Mouse (Mus musculus) 416B (cell line): ENCODE results near the gene Prpf18.
"Not testable (repeated sequence)": the region's sequence is repeated elsewhere in the genome, so short reads cannot be mapped to it uniquely, and the experiment has no call there.

ENCODE experiments used
- DNase-seq: peaks from one replicate; pipeline ENCODE4 v3.0.0; 2011; ENCODE audit warnings: low read depth

The Prpf18 gene

DNA sequence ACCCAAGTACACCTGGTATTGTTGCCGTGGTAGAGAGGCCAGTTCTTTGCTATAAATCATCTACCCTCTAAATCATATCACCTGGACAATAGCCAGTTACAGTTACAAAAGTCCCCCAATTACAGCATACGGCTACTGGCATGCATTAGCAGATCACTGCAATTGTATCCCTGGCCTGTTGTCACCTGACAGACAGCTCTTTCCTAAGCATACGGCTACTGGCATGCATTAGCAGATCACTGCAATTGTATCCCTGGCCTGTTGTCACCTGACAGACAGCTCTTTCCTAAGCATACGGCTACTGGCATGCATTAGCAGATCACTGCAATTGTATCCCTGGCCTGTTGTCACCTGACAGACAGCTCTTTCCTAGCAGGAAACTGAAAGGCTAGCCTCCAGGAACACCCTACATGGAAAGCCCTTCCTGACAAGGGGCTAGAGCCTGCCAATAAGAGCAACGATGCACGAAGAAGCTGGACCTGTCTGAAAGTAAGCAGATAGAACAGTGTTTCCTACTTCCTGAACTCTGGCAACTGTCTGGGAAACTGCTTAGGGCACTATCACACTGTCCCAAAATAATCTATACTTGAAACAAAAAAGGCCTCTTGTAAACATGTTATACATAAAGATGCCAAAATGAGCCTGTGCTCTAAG lies 37.5 kb downstream of the Prpf18 start:
- not testable (repeated sequence) for DNase-seq

DNA sequence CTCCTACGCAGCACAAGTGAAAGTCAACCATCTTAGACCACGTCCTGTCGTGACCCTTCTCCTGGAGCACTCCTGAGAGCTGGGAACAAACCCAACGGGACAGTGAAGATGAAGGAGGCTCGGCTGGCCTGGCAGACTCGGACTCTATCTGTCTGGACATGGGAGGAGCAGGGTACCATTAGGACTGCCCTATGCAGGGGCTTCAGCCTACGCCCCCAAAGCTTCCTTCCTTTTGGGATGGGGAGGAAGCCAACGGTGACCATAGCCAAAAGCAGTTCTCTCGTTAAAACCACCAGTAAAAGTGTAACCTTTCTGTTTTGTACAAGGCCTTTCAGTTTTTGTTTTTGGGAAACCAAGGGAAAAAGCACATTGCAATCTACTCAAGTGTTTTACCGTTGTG lies 40.2 kb downstream of the Prpf18 start:
- DNase-seq = no peak

DNA sequence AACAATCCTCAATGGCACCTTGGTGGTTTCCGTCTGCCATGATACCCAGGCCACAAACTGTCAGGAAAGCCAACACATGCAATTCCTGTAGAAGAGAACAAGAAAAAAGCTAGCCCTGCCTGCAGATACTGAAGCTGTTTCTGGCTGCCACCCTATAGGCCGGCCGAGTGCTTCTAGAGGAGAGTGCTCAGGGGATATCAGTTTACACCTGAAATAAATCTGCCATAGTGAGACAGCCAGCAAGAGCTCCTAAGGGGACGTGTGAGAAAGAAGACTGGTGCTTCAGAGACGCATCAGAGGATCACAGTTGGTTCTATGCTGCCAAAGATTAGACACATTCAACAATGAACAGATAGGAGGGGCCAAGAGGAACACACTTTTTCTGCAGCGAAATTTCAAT lies 40.6 kb downstream of the Prpf18 start:
- DNase-seq = no peak

DNA sequence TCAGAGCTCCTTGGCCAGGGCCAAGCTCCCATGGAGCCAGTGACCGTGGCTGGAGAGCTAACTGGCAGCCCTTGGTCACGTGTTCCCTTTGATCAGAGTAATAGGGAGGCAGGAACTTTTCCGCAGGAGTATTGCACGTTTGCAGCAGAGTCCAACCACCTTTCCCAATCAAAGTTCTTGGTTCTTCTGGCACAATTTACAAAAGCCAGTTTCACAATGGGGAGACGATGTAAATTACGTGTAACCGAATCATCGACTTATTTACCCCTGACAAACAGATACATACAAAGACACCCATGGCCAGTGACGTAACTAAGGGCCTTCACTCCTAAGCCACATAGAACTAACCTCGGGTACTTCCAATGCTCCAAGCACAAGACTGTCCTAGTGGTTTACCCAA lies 42.5 kb downstream of the Prpf18 start:
- no peak for DNase-seq

DNA sequence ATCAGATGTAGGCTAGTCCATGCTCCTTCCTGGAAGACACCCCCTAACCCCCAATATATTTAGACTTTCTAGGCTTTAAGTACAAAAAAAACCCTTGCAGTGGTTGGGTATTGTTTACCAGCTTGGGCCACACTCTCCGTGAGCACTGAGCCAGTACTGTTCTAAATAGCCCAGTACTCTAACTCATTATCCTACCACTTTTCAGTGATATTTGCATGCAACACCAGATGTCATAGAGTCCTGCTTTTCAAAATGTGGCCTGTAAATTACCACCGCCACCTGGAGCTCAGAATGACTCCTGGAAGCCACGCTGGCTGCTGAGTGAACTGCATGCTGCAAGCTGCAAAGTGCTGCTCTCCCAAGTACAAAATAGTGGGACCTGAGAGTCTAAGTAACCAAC lies 43.7 kb downstream of the Prpf18 start:
- no peak for DNase-seq

DNA sequence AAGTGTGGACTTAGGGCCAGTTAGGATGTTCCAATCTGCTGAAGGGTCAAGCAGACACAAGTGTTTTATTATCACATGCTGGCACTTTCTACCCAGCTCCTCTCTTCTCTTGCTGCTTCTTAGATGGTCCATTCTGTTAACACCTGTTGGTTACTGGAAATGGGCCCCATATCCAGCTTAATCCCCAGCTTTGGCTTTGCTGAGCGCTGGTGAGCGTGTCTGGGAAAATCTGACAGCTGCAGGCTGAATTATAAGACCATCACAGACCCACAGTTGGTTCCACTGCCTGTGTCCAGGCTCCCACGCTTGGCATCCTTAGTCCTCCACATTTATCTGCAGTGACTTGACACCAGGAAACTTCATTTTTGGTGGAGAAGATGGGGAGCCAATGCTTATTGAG lies 45.4 kb downstream of the Prpf18 start:
- DNase-seq = no peak

DNA sequence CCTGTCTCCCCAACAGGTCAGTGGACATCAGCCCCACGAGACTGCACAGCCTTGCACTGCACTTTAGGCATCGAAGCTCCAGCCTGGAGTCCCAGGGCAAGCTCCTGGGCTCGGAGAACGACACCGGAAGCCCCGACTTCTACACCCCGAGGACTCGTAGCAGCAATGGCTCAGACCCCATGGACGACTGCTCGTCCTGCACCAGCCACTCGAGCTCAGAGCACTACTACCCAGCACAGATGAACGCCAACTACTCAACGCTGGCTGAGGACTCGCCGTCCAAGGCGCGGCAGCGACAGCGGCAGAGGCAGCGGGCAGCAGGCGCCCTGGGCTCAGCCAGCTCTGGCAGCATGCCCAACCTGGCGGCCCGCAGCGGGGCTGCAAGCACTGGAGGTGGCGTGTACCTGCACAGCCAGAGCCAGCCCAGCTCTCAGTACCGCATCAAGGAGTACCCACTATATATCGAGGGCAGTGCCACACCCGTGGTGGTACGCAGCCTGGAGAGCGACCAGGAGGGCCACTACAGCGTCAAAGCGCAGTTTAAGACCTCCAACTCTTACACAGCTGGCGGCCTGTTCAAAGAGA lies 48.5 kb downstream of the Prpf18 start:
- DNase-seq = no peak

DNA sequence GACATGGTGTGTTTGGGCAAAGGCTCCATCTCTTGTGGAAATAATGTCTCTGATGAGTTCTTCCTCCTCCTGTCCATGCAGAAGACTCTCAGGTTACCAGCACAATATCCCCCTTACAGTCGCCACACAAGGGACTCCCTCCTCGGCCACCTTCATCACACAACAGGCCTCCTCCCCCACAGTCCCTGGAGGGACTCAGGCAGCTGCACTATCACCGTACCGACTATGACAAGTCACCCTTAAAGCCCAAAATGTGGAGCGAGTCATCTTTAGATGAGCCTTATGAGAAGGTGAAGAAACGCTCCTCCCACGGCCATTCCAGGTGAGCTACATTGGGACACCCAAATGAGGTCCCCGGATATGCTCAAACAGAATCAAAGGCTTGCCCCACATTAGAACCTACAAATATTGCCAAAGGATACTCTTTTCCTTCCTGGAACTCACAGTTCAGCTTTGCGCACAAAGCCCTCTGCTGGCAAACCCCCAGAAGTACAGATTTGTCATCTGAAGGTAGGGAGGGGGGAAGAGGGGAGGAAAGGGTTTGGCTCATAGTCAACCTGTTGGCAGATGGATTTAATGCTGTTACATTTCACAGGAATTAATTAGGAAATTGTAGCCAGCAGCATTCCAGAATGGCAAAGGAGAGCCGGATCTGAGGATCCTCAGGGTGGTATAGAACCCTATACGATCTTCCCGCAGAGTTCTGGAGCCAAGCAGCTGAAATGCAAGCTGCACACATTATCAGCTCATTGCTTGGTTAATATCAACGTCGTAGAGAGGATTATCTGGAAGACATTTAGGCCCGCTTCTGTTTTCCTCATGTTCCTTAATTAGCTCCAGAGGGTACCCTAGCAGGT lies 50.7 kb downstream of the Prpf18 start:
- DNase-seq = peak; percentile 56

DNA sequence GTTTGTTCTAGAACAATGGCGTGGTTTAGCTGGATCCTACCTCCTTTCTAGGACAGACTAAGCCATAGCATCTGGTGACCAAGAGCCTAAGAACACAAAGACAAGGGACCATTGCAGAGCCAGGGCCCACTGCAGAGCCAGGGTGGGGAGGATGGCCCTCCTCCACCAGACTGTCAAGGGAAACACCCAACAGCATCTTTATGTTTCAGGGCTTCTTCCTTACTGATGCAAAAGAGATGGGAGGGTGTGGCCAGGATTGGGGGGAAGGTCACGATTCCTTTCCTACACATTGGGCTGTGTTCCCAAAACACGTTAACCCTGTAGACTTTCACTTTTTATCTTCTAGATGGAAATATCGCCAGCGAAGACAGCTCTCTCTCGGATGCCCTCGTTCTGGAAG lies 54.9 kb downstream of the Prpf18 start:
- no peak for DNase-seq

DNA sequence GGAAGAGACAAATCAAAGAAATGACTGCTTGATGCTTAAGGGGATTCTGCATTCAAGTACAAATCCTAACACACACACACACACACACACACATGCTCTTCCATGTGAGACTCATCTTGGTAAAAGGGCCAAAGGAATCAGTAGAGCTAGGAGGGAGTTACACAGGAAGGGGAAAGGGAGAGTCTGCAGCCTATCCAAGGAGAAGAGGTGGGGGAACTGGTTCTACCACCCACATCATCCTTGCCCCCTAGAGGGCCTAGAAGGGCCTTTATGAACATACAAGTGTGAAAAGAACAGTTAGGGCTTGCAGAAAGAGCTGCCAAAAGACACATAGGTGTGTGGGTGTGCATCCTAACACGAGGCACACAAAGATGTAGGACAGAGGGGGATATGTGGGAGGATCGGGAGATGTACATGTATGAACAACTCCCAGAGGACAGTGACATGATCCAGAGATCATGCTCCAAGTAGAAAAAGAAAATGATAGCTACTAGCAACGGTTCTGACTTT lies 58.0 kb downstream of the Prpf18 start:
- DNase-seq = peak; percentile 8

DNA sequence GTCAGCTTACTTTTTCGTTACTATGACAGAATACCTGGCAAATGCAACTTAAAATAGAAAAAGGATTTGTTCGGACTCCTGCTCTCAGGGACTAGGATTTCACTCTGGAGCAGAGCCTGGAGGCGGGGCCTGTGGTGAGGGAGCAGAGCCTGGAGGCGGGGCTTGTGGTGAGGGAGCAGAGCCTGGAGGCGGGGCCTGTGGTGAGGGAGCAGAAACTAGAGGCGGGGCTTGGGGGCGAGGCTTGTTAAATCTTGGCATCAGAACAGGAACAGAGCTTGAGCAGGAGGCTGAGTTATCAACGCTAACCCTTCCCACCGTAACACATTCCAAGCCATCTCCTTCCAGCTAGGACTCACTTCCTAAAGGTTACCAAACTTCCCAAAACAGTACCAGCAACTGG lies 58.5 kb downstream of the Prpf18 start:
- DNase-seq = peak; percentile 80

DNA sequence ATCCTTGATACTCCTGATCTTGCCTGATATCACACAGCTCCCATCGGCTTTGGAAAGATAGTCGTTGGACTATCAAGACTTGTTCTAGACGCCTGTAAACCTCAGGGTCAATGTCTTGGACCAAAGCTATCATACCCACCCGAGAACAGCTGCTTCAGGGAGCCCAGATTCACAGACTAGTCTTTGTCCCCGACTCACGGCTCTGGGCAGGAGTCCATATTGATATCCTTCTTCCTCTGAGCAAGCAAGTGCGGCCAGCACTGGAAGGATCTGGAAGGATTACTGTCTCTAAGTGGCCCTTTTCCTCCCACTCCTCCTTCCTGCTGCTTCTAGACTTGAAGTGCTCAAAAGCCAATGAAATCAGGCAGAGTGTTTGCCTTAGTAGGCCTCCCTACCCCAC lies 59.2 kb downstream of the Prpf18 start:
- DNase-seq = no peak

DNA sequence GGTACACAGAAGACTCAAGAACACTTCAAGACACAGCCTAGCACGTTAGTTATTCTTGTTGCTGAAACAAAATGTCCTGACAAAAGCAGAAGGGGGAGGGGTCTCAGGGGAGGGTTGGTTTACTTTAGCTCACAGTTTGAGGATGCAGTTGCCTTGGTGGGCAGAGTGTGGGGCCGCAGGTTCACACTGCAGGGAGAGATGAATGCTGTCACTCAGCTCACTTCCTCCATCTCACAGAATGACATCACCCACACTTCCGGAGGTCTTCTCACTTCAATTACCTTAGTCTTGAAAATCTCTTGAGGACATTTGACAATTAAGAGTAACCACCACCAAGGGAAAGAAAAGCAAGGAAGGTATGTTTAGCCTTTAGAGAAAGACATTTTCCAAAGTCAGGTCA lies 60.3 kb downstream of the Prpf18 start:
- no peak for DNase-seq

DNA sequence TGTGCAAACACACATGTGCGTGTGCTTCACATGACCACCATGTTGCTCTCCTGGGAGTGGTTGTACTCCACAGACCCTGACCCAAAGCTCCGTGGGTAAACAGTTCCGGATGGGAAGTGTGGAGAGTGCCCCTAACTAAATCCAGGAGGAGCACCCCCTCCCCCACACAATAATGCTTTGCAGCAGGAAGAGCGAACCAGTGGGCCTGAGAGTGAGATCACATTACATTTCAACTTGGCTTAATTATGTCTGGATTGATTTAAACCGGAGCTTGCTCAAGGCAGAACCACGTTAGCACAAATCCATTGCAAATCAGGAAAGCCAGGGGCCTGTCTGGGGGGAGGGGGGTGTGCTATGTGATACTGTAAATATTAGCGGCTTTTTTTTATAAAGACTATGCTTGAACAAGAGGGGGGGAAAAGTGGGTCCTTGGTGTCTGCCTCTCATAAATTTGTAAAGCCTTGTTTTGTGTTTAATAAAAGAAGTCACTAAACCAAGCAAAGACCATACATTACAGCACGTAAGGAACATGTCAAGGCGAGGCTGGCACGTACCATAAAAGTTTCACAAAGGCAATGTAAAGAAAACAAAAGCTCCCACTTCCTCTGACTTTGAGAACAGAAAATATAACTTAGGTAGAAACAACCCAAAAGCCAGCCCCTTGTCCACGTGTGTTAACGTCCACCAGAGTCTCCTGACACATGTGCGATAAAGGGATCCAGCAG lies 64.1 kb downstream of the Prpf18 start:
- DNase-seq = no peak

DNA sequence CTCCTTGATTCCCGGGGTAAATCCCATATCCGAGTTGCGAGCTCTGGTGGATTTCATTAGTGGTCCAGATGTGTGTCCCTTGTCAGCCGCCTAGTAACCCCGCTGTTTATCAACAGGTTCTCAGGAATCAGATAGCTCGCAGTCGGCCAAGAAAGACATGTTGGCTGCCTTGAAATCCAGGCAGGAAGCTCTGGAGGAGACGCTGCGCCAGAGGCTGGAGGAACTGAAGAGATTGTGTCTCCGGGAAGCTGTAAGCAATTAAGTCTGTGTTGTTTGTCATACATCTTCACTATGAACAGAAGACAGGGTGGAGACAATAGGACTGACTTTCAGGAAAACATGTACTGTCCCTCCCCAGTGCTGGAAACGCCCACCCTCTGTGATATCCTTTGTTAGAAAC lies 65.7 kb downstream of the Prpf18 start:
- DNase-seq = no peak

DNA sequence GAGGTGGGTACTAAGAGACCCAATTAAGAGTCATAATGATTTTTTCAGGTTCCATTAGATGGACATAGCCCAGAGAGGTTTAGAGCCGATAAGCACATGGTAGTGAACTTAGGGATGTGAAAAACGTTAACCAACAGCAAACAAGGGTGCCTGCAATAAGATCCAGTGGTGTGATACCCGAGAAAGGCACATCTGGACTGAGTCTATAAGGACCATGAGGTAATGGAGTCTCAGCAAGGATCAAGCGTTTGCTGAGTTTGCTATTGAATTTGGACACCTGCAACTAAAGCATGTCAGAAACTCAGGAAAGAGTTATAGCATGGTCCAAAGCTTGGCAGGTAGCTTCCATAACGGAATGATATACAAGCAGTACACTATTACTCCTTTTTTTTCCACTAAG lies 67.7 kb downstream of the Prpf18 start:
- no peak for DNase-seq

DNA sequence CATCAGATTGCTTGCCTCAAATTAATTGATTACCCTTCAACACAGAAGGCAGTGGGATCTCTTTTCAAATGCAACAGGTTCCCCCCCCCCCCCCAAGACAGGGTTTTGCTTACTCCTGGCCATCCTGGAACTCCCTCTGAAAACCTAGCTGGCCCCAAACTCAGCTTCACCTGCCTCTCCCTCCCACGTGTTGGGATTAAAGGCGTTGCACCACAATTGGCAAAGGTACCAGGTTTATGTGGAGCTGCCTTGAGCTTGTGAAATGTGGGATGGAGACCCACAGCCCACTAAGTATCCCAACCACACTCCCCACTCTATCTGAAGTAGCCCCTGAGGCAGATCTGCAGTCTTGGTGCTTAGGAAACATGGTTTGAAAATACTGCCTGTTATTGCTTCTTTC lies 69.0 kb downstream of the Prpf18 start:
- DNase-seq = no peak

DNA sequence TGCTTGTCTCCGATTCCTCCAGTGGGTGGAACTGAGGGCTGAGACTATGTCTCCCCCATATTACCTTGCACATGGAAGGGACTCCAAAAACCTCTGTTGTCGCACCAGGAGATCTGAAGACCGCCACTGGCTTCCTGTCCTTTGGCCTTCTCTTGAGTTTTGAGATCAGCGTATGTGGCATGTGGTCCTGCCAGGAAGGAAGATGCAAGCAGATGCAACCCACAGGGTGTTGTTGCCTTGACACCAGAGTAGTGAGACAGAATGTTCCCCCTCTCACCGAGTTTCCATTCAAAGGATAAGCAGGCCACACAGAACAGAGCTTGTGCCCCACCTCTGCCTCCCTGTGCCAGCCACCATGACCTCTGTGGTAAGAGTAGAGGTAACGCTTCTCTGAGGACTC lies 71.2 kb downstream of the Prpf18 start:
- peak; percentile 88 for DNase-seq

DNA sequence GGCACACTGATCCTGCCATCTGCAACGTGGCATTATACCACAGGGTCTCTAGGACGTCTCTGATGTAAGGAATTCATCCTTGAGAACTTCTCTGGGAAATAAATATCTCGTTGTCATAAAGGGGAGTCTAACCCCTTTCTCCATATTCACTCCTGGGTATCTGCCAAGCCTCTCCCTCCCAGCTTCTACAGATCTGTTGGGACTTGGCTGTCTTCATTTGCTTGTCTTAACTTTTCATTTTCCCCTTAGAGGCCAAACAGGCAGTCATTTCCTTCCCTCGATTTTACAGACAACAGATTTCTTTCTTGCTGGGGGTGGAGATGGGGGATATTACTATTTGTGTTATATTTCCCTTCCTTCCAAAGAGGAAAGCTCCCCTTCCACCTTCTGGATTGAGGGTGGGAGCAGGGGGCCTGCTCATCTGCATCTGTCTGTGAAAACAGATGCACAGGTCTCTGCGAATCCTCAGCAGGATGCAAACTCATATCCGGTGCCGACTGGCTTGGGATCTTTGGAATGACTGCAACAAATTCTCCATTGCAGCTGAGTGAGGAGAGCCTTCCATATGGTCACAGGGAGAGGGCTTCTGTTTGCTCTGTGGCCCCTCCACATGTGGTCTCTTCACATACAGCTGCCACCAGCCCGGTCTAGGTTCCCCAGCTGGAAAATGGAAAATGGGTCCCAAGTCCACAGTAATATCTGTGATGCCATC lies 72.4 kb downstream of the Prpf18 start:
- no peak for DNase-seq

DNA sequence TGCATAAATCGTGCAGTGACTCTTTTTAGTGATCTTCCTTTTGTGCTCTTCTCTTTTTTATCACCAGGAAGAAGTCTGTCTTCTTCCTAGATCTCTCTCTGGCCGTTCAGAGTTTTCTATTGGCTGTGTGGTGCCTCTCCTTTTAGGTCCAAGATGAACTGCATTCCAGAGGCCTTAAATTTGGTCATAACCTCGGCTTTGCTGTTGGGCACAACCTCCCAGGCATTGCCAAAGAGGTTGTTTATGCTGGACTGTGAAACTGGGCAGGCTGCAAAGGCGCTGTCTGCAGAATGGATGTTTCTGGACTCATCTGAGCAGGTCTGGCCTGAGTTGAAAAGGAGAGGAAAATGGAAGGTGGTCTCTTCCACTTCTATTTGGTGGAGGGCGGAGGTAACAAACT lies 73.6 kb downstream of the Prpf18 start:
- no peak for DNase-seq

DNA sequence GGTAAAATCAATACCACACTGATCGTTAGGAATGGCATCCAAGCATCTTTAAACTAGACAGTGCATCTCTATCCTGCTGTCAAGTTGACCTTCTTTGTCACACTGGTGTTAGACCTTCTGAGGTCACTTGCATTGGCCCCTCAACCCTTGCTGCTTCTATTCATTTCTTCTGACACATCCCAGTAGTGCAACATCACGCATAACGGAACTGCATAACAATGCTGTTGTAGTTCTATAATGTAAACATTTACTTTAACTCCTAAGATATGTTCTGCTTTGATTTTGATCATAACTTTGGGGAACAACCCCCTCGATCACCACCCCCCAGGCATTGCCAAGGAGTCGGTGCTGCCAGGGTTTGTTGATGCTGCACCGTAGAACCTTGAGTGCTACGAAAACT lies 75.9 kb downstream of the Prpf18 start:
- DNase-seq = no peak

DNA sequence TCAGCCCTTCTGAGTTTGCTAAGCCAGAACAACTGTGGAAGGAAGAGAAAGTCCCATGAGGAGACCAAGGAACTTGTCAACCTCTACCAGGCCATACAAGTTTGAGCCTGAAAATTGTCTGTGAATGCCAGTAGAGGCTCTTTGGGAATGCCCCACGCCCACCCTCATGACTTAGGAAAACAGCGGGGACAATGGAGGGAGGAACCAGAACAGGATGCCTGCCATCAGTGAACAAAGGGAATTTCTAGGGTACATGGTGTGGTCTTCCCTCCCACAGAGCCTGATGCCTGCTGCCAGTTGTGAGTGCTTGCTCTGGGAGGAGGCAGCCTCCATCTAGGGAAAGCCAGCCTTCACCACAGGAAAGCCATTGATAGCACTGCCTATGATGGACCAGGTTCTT lies 76.8 kb downstream of the Prpf18 start:
- no peak for DNase-seq
